Mouse (Mus musculus) left cerebral cortex, postnatal 14 days (tissue): Measurements from ENCODE around the gene Gpbar1. TPM values are rescaled to one million over a fixed set of nuclear protein-coding genes. Genes with fewer than 3 reads are reported as not detected.

Source experiments
- DNase-seq, 2 experiments: peaks; one replicate each; pipeline ENCODE4 v3.0.0; 2021 to 2022; ENCODE audit warnings: low spot score in 2 of 2, mixed read lengths in 1 of 2
- intact Hi-C: fragments of 180-260 bp; cut with DNase I; formaldehyde crosslinking; loops from one replicate; pipeline ENCODE4 v1.15.1; 2025
- long read RNA-seq, 2 experiments: library from polyadenylated mRNA; stranded (forward); transcript quantifications; one replicate each; pipeline ENCODE4 v2.0.0; 2021
- total RNA-seq, 2 experiments: library from RNA; stranded (reverse); gene quantifications; 2 replicates each; pipeline ENCODE4 v1.2.3; 2021

The Gpbar1 gene
- total RNA-seq, result not detected
- long read RNA-seq, experiment 1, result 0 reads
- long read RNA-seq, experiment 2, result 0 reads

DNA sequence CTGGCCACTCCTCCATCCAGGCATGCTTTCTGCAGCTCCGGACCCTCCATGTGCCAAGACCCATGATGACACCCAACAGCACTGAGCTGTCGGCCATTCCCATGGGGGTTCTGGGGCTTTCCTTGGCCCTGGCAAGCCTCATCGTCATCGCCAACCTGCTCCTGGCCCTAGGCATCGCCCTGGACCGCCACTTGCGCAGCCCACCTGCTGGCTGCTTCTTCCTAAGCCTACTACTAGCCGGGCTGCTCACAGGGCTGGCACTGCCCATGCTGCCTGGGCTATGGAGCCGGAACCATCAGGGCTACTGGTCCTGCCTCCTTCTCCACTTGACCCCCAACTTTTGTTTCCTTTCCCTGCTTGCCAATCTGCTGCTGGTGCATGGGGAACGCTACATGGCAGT is at the start of gene Gpbar1:
Gene Gpbar1, plus strand, starts transcription at position 13 of the 400 bp plus-strand sequence.
- no peak for DNase-seq
- intact Hi-C loops, result no loop called here

DNA sequence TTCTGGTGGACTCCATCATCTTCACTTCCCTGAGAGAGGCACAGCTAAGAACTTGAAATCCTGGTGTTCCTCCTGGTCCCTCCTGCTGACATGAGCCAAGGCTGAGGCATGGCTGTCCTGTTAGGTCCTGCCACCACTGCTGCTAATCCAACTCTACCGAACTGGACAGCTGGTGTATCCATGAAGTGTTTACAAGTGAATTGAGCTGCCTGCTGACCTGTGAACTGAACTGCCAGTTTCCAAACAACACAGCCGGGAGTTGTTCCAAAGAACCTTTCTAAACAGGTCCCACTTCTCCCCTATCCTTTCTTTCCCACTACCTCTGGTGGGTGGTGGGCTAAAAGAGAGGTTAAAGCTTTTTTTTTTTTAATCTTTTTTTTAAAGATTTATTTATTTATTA is 48.4 kb upstream of the Gpbar1 start:
- intact Hi-C loops, result no loop called here
- no peak for DNase-seq

DNA sequence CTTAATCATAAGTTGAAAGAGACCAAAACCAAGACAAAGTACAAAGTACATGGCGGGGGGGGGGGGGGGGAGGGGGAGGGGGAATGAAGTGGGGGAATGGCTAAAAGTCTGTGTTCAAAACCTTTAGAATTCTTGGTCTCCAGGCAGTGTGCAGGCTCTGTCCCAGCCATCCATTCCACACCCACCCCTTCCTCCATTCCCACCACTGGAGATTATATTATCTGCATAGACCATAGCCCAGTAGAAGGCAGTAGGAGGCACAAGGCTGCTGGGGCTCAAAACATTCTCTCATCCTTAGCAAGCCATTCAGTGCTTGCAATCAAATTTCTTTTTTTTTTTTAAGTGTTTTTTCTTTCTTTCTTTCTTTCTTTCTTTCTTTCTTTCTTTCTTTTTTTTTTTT is 47.4 kb upstream of the Gpbar1 start:
- no peak for DNase-seq
- intact Hi-C loops, result no loop called here

DNA sequence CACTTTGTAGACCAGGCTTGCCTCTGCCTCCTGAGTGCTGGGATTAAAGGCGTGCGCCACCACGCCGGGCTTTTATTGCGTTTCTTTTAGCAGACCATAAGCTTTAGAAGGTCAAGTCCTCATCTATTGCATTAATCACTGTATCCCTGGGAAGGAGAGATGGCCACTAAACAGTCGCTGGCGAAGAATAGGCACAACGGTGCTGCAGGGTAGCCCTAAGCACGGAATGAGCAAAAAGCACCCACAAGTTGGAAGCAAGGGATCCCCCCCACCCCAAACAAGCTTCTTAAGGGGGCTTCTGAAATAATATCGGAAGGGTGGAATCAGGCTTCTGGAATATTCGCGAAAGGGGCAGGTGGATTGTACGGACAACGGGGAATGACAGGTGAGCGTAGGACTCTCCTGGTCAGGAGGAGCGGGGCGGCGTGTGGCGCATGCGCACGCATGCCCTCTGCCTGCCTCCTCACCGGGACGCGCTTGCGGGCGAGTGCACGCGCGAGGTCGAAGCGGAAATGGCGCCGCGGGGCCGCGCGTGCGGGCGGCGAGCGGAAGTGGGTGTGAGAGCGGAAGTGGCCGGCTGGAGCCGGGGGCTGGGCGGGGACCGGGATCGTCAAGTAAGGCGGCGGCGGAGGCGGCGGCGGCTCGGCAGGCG is 42.3 kb upstream of the Gpbar1 start, which contains the start of gene Arpc2:
Gene Arpc2, plus strand, starts transcription at position 147 of the 652 bp plus-strand sequence.
- DNase-seq, result peak; percentile 95 to 97
- intact Hi-C loops, result loop anchor here (2.0 kb wide), 1 partner anchor 49 kb away; the partner anchor contains the start of genes Aamp and Pnkd

DNA sequence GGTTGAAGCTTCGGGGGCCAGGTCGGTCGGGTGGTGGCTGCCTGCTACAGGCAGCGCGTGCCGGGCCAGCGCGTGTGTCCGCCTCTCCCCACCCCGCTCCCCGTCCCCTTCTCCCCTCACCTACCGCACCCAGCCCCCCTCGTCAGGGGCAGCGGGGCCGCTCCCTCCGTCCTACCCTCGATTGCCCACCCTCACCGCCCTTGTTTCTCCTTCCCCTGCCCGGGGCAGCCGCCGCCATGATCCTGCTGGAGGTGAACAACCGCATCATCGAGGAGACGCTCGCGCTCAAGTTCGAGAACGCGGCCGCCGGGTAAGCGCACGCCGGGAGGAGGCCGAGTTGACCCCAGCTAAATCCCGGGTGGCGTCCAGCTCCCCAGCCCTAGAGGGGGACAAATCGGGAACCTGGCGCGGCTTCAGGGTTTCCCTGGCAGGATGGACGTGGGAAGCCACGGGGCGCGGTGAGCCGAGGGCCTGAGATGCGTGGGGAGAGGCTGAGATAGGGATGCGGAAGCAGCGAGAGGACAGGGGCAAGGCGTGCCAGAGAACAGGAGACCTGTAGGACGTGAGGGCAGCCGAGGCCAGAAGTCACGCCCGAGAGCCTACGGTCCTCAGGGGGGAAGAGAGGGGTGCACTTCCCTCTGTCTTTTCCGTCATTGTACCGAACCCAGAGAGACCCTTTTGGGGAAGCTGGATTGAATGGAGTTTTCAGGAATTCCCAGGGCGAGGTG is 41.6 kb upstream of the Gpbar1 start:
- peak in 1 of 2 experiments; percentile 41 for DNase-seq
- intact Hi-C loops, result loop anchor here (2.0 kb wide), 1 partner anchor 48 kb away; the partner anchor contains the start of genes Aamp and Pnkd

DNA sequence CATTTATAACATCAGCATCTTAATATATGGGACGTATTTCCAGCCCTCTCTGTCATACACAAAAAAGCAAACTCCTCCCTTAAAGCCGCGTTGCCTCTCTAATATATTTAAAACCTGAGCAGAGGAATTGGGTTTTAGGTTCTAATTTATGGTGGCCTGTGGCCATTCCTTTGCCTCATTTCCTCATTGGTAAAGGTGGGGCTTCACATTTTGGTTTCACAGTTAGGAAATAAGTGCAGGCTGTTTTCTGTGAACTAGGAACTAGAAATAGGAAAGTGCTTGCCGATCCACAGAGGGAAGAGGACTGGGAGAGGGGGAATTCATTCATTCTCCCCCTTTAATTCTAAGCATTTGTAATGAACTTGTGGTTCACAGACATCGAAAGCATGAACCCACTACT is 40.7 kb upstream of the Gpbar1 start:
- no peak for DNase-seq
- intact Hi-C loops, result loop anchor here (2.0 kb wide), 1 partner anchor 47 kb away; the partner anchor contains the start of genes Aamp and Pnkd

DNA sequence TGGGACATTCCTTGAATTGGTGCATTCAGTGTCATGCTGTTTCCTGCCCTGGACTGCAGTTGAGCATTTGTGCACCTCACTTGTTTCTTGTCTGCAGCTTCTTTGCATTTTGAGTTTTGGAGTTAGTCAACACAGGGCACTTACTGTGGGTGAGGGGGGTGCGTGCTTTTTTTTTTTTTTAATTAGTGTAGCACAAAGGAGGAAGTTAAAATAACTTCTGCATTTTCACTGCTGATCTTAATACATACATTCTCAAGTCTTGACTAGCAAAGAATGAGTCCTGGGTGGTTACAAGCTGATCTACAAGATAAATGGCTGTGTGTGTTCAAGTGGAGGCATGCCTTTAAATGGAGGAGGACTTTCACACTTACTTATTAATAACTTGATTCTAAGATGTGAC is 40.2 kb upstream of the Gpbar1 start:
- DNase-seq, result no peak
- intact Hi-C loops, result no loop called here

DNA sequence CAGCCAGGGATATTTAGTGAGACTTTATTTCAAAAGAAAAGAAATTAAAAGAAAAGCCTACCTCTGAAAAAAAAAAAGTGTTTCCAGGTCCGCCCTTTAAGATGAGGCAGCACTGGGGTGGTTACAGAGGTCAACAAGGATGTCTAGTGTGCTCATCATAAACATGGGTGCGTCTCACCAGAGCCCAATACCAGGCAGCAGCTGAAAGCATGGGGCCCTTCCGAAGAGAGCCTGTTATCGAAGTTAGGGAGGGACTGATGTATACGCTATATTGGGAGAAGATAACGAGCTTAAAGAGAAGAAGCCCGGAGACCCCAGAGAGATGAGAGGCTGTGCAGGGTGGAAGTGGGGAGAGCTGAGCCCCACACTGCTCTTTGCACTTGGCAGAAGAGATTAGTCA is 39.2 kb upstream of the Gpbar1 start:
- intact Hi-C loops, result no loop called here
- no peak for DNase-seq

DNA sequence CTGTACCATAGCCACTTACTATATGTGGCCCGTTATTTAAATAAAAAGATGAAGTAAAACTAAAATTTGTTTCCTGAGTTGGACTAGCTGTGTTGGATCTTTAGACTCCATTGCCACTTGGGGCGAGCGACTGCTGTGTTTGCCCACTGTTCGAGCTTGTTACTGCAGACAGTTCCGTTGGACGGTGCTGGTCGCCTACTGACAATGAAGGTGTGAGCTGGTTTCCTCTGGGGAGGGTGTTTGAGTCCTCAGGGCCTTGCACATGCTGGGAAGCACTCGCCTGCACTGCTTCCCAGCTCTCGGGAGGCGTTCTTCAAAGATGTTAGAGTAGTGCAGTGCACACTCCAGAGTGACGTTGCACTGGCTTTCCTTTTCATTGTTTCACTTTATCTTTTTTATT is 38.7 kb upstream of the Gpbar1 start:
- peak; percentile 42 to 52 for DNase-seq
- intact Hi-C loops, result loop anchor here (5.0 kb wide), 1 partner anchor 32 kb away; no protein-coding TSS in a partner anchor

DNA sequence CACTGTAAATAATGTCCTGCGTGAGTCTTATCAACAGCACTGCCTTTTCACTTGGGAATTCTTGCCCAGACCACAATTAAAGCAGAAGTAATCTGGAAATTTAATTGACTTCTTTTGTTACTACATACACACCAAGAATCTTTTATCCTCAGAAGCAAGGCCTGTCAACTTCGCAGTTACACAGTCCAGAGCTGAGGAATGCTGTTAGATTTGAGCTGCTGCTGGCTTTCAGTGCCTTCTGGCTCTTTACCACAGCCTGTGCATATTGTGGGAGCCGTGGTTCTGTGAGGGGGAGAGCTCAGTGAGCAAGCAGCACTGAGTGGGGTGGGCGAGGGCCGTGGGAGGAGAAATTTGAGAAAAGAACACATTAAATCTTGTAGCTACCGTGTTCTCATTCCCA is 38.0 kb upstream of the Gpbar1 start:
- intact Hi-C loops, result loop anchor here (5.0 kb wide), 1 partner anchor 33 kb away; no protein-coding TSS in a partner anchor
- DNase-seq, result peak; percentile 81 to 85

DNA sequence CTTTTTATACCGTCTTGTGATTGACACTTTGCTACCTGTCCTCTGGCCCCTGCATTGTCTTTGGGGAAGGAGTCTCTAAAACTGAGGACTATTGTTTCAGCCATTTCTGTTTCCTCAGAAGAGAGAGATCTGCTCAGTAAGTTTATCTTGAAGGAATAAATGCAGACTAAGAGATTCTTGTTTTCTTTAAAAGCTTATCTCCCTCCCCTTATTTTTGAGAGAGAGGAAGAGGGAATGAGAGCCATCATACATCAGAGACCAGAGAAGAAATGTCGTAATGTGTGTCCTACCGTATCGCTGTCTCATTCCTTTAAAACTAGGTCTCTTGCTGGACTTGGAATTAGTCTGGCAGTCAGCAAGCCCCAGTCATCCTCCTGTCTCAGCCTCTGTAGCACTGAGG is 37.5 kb upstream of the Gpbar1 start:
- intact Hi-C loops, result loop anchor here (5.0 kb wide), 1 partner anchor 34 kb away; no protein-coding TSS in a partner anchor
- DNase-seq, result no peak

DNA sequence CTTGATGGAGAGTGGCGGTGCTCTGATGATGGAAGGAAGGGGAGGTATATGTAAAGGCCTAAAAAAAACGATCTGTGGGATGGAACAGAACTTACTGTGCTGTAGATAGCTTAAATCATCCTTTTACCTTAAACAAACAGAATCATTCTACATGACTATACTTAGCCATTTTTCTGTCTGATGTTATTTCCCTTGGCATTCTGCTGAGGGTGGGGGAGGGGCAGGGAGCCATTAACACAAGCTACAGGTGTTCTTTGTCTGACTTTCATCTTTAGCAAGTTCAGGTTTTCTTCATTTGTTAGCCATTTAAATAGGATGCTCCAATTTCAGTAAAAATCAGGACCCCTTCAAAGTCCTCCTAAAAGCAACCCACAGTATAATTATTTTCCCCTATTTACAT is 32.8 kb upstream of the Gpbar1 start:
- intact Hi-C loops, result no loop called here
- DNase-seq, result no peak

DNA sequence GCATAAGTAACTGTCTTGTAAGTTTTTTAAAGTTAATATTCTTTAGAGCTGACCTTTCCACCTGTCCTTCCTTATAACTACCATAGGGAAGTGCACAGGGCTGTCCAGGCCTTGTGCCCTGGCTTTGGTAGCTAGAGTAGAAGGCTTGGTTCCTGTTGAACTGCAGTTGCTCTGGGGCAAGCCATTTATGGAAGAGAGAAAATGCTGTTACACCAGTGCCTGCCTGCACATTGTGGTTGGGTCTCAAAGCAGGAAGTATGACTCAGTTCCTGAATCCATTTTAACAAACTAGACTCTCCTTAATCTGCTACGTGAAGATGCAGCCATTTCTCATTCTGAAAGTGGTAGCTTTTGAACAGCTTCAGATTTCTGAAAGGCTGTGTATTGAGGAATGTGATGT is 29.6 kb upstream of the Gpbar1 start:
- peak in 1 of 2 experiments; percentile 44 for DNase-seq
- intact Hi-C loops, result no loop called here

DNA sequence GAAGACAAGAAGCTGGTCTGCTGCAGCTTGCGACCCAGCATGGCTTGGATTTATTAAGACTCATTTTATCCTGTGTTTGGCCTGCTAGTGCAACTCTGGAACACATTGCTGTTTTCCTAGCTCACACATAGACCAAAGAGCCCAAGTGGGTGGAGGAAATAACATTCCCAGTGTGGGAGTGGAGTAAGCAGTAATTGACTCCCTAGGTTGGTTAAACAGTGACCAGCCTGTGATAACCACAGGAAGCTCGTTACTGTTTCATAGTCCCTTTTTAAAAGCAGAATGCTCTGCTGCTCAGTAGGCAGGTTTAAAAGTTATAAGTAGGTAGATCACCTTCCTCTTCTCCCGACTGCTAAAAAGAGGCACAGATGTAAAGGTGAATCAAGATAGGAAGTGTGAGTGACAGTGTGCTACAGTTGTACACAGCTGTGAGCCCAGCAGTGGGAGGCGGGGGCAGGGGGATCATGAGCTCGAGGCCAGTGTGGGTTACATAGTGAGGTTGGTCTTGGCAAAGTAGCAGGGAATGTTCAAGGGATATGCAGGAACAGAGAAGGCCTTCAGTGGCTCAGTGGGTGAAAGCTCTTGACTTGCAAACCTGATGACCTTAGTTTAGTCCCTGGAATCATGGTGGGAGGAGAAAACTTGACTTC is 28.9 kb upstream of the Gpbar1 start:
- intact Hi-C loops, result no loop called here

DNA sequence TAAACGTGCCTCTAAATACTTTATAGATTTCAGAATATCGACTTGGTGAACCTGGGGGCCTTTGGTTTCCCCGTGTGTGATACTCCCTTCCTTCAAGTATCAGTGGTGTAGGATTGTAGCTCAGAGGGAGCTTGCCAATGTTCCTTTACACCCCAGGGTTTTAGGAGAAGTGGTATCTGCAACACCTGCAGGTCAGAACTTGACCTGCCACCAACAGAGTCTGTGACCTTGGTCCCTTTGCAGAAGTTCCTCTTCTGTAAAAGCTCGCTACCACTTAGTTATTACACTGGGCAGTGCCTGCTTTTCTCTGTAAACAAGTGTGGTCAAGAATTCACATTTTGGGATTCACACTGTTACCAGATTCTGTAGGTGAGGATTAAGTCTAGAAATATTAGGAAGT is 28.3 kb upstream of the Gpbar1 start:
- intact Hi-C loops, result no loop called here
- no peak for DNase-seq

More for the DNA sequence above, 28.9 kb upstream of the Gpbar1 start:
- no peak for DNase-seq

DNA sequence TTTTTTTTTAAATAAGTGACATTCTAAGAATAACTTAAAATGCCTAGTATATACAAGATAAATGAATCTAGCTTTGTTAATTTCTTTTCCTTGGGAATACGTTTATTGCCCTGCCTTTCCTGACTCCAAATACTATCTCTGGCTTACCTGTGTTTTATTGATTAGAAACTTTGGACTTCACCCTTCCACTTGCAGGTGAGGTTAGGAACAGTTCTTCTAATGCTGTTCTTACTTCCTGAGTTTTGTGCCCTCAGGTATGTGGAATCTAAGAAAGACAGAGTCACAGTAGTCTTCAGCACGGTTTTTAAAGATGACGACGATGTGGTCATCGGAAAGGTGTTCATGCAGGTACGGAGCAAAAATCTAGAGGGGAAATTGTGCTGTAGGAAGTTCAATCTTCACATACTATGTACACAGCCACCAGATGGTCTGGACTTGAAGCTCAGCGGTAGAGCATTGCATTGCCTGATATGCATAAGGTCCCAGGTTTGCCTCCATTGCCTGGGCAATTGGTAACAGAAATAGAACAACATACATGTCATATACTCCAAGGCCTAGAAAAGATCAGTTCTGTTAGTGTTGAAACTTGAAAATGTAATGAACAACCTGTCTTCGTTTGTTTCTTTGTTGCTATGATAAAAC is 22.5 kb upstream of the Gpbar1 start:
- no peak for DNase-seq
- intact Hi-C loops, result no loop called here

DNA sequence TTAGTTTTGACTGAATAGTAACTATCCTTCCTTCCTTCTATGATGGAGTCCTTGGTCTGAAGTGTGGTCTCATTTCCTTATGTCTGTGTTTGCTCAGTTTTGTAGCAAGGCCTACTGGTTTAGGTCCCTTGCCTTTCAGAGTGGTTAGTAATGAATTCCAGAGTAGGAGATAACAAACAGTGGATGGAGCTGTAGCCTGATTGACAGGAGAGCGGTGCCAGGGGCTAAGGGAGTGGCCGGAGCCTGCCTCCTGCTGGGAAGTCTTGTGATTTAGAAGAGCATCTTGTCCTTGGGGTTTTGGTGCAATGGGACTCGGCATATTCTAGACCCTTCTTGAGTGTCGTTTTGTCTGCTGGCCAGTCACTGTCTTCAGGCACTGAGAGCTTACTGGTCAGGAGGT is 21.6 kb upstream of the Gpbar1 start:
- DNase-seq, result no peak
- intact Hi-C loops, result no loop called here

DNA sequence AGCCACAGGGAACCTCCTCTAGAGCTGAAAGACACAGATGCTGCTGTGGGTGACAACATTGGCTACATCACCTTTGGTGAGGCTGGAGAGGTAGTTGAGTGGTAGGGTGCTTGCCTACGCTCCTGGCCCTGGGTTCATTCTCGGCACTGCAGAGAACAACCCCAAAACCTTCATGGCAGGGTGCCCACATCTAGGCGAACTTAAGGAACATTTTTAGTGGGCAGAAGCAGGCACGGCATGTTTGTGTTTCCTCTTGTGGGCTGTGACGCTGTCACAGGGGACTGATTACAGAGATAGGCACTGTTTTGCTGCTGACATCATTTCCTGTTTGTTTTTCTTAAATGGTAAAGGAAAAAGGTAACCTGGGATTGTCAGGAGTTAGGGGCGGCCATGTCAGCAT is 15.8 kb upstream of the Gpbar1 start:
- DNase-seq, result no peak
- intact Hi-C loops, result no loop called here

DNA sequence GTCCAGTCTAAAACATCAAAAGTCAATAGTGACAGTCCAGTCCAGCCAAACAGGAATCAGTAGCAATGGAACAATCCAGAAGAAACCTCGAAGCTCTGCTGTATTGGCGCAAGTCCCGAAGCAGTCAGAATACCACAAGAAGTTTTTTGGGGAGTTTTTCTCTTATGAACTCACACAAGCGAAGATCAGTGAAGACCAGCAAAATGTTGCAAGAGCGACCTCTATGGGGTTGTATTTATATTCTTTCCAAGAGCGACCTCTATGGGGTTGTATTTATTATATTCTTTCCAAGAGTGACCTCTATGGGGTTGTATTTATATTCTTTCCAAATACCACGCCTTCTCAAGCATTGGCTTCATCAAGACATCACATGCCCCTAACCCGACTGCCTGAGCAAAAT is 9.6 kb upstream of the Gpbar1 start:
- intact Hi-C loops, result no loop called here
- no peak for DNase-seq

DNA sequence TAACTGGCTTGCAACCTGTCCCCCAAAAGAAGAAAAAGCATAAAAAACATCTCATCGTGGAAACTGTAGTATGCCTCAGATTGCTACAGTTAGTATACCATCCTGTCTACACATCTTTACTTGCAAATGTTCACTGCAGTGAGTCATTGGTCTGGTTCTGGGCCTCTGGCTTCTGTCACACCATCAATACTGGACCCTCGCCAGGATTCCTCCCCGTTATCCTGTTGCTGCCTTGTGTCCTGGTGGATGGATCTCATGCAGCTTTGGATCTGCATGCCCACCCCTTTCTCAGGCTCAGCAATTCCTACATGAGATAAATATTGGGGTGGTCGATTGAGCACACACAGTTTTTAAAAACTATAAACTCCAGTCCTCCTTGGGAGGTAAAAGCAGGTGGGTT is 6.7 kb upstream of the Gpbar1 start:
- no peak for DNase-seq
- intact Hi-C loops, result no loop called here
